Mouse (Mus musculus): ENCODE results near the gene Lce1m.

GRCm38 (mm10) chr3:93000621-93001020 is 18.2 kb downstream of the Lce1m start:
- TF ChIP-seq USF1 (IDR thresholded peaks at IDR 0.05; ENCODE audit: low read depth) (no peak), FOSL1 (IDR thresholded peaks at IDR 0.05; ENCODE audit: insufficient read depth, low read length, poor library complexity, severe bottlenecking) (no peak)
